Mouse (Mus musculus): ENCODE results near the gene Stard8. TPM values are rescaled to one million over a fixed set of nuclear protein-coding genes. Genes with fewer than 3 reads are reported as not detected.

Gene Stard8
- polyA plus RNA-seq, 1 experiment from 2014 or later = 10.9 TPM

GRCm38 (mm10) chrX:99017874-99018273 is 14.8 kb downstream of the Stard8 start:
- Histone ChIP-seq H3K4me3 (no peak overlapping the region), H3K27me3 (ENCODE audit: poor library complexity, severe bottlenecking) (peaks cover 100% of the 10 kb centered on the region), H3K27ac (no peak overlapping the region), H3K36me3 (replicated peaks) (no peaks in the 10 kb centered on the region), H3K4me1 (peaks cover 11% of the 10 kb centered on the region), H3K9me3 (no peaks in the 10 kb centered on the region)
- 81% methylated on average over 6 of the region's 6 CpGs for WGBS
- no peak for DNase-seq (ENCODE audit: extremely low spot score, low spot score)

- no peaks in the 10 kb centered on the region for H3K9me3 ChIP-seq
- DNase-seq (ENCODE audit: extremely low spot score, low spot score) = no peak
- H3K36me3 ChIP-seq (replicated peaks) = no peaks in the 10 kb centered on the region
- H3K27me3 ChIP-seq (ENCODE audit: poor library complexity, severe bottlenecking) = peaks cover 100% of the 10 kb centered on the region
- H3K4me1 ChIP-seq = peaks cover 14% of the 10 kb centered on the region
- H3K27ac ChIP-seq = no peak overlapping the region
- 78% methylated on average over 4 of the region's 4 CpGs for WGBS
- no peak overlapping the region for H3K4me3 ChIP-seq
These were observed 16.3 kb downstream of the Stard8 start for GRCm38 (mm10) chrX:99019303-99019702.

GRCm38 (mm10) chrX:99020215-99020614 is 17.2 kb downstream of the Stard8 start:
- DNase-seq (ENCODE audit: extremely low spot score, low spot score) = peak; percentile 43
- H3K36me3 ChIP-seq (replicated peaks) = no peaks in the 10 kb centered on the region
- H3K27ac ChIP-seq = peak overlapping the region; percentile 44; the same call in 1 of the 2 replicates
- 32% methylated on average over 4 of the region's 4 CpGs for WGBS
- no peaks in the 10 kb centered on the region for H3K9me3 ChIP-seq
- H3K4me1 ChIP-seq = peaks cover 14% of the 10 kb centered on the region
- peaks cover 100% of the 10 kb centered on the region for H3K27me3 ChIP-seq (ENCODE audit: poor library complexity, severe bottlenecking)
- no peak overlapping the region for H3K4me3 ChIP-seq

- Histone ChIP-seq H3K4me1 (peaks cover 14% of the 10 kb centered on the region), H3K9me3 (no peaks in the 10 kb centered on the region), H3K4me3 (no peak overlapping the region), H3K27ac (no peak overlapping the region), H3K36me3 (replicated peaks) (no peaks in the 10 kb centered on the region), H3K27me3 (ENCODE audit: poor library complexity, severe bottlenecking) (peaks cover 100% of the 10 kb centered on the region)
- WGBS = 69% methylated on average over 2 of the region's 2 CpGs
- DNase-seq (ENCODE audit: extremely low spot score, low spot score) = no peak
These were observed 18.5 kb downstream of the Stard8 start for GRCm38 (mm10) chrX:99021593-99021992.

GRCm38 (mm10) chrX:99023951-99024350 is 20.9 kb downstream of the Stard8 start:
- Histone ChIP-seq H3K27me3 (ENCODE audit: poor library complexity, severe bottlenecking) (peaks cover 100% of the 10 kb centered on the region), H3K4me1 (peaks cover 31% of the 10 kb centered on the region), H3K27ac (no peak overlapping the region), H3K4me3 (no peak overlapping the region), H3K9me3 (no peaks in the 10 kb centered on the region), H3K36me3 (replicated peaks) (no peaks in the 10 kb centered on the region)
- DNase-seq (ENCODE audit: extremely low spot score, low spot score) = no peak
- 57% methylated on average over 1 of the region's 1 CpGs for WGBS

GRCm38 (mm10) chrX:99035407-99035806 is 32.4 kb downstream of the Stard8 start:
- WGBS = 65% methylated on average over 3 of the region's 3 CpGs
- Histone ChIP-seq H3K27me3 (ENCODE audit: poor library complexity, severe bottlenecking) (peaks cover 100% of the 10 kb centered on the region), H3K4me3 (no peak overlapping the region), H3K36me3 (replicated peaks) (no peaks in the 10 kb centered on the region), H3K4me1 (no peaks in the 10 kb centered on the region), H3K9me3 (no peaks in the 10 kb centered on the region), H3K27ac (no peak overlapping the region)
- no peak for DNase-seq (ENCODE audit: extremely low spot score, low spot score)

- Histone ChIP-seq H3K9me3 (no peaks in the 10 kb centered on the region), H3K27me3 (ENCODE audit: poor library complexity, severe bottlenecking) (peaks cover 100% of the 10 kb centered on the region), H3K4me1 (peaks cover 30% of the 10 kb centered on the region), H3K4me3 (peak overlapping the region; percentile 60), H3K36me3 (replicated peaks) (no peaks in the 10 kb centered on the region), H3K27ac (peak overlapping the region; percentile 74)
- peak; percentile 81 for DNase-seq (ENCODE audit: extremely low spot score, low spot score)
- 18% methylated on average over 31 of the region's 31 CpGs for WGBS
These were observed 39.5 kb downstream of the Stard8 start for GRCm38 (mm10) chrX:99042451-99042951.

GRCm38 (mm10) chrX:99043275-99043674 is 40.2 kb downstream of the Stard8 start:
- Histone ChIP-seq H3K36me3 (replicated peaks) (no peaks in the 10 kb centered on the region), H3K27me3 (ENCODE audit: poor library complexity, severe bottlenecking) (peaks cover 100% of the 10 kb centered on the region), H3K4me1 (peaks cover 30% of the 10 kb centered on the region), H3K4me3 (peak overlapping the region; percentile 60), H3K27ac (no peak overlapping the region), H3K9me3 (no peaks in the 10 kb centered on the region)
- DNase-seq (ENCODE audit: extremely low spot score, low spot score) = no peak
- 41% methylated on average over 6 of the region's 6 CpGs for WGBS

- Histone ChIP-seq H3K36me3 (replicated peaks) (no peaks in the 10 kb centered on the region), H3K27ac (no peak overlapping the region), H3K9me3 (no peaks in the 10 kb centered on the region), H3K4me1 (peaks cover 30% of the 10 kb centered on the region), H3K4me3 (peak overlapping the region; percentile 60; the same call in 1 of the 2 replicates), H3K27me3 (ENCODE audit: poor library complexity, severe bottlenecking) (peaks cover 100% of the 10 kb centered on the region)
- no peak for DNase-seq (ENCODE audit: extremely low spot score, low spot score)
- WGBS = 76% methylated on average over 5 of the region's 5 CpGs
These were observed 40.7 kb downstream of the Stard8 start for GRCm38 (mm10) chrX:99043739-99044138.

GRCm38 (mm10) chrX:99045315-99045714 is 42.3 kb downstream of the Stard8 start:
- 46% methylated on average over 7 of the region's 7 CpGs for WGBS
- H3K27ac ChIP-seq = no peak overlapping the region
- no peak for DNase-seq (ENCODE audit: extremely low spot score, low spot score)
- no peak overlapping the region for H3K4me3 ChIP-seq
- peaks cover 100% of the 10 kb centered on the region for H3K27me3 ChIP-seq (ENCODE audit: poor library complexity, severe bottlenecking)
- H3K36me3 ChIP-seq (replicated peaks) = no peaks in the 10 kb centered on the region
- H3K4me1 ChIP-seq = peaks cover 30% of the 10 kb centered on the region
- H3K9me3 ChIP-seq = no peaks in the 10 kb centered on the region

GRCm38 (mm10) chrX:99046360-99047055 is 43.5 kb downstream of the Stard8 start:
- H3K4me1 ChIP-seq = peaks cover 30% of the 10 kb centered on the region
- no peak for DNase-seq (ENCODE audit: extremely low spot score, low spot score)
- H3K36me3 ChIP-seq (replicated peaks) = no peaks in the 10 kb centered on the region
- no peak overlapping the region for H3K4me3 ChIP-seq
- no peak overlapping the region for H3K27ac ChIP-seq
- 47% methylated on average over 5 of the region's 5 CpGs for WGBS
- no peaks in the 10 kb centered on the region for H3K9me3 ChIP-seq
- H3K27me3 ChIP-seq (ENCODE audit: poor library complexity, severe bottlenecking) = peaks cover 99% of the 10 kb centered on the region

GRCm38 (mm10) chrX:99048111-99048510 is 45.1 kb downstream of the Stard8 start:
- Histone ChIP-seq H3K36me3 (replicated peaks) (no peaks in the 10 kb centered on the region), H3K27me3 (ENCODE audit: poor library complexity, severe bottlenecking) (peaks cover 99% of the 10 kb centered on the region), H3K4me1 (peaks cover 20% of the 10 kb centered on the region), H3K27ac (no peak overlapping the region), H3K4me3 (no peak overlapping the region), H3K9me3 (no peaks in the 10 kb centered on the region)
- WGBS = 38% methylated on average over 4 of the region's 4 CpGs
- DNase-seq (ENCODE audit: extremely low spot score, low spot score) = no peak

GRCm38 (mm10) chrX:99049247-99049646 is 46.2 kb downstream of the Stard8 start:
- Histone ChIP-seq H3K27ac (no peak overlapping the region), H3K4me1 (peaks cover 19% of the 10 kb centered on the region), H3K9me3 (no peaks in the 10 kb centered on the region), H3K4me3 (no peak overlapping the region), H3K36me3 (replicated peaks) (no peaks in the 10 kb centered on the region), H3K27me3 (ENCODE audit: poor library complexity, severe bottlenecking) (peaks cover 99% of the 10 kb centered on the region)
- no peak for DNase-seq (ENCODE audit: extremely low spot score, low spot score)
- WGBS = 57% methylated on average over 5 of the region's 5 CpGs
